Mouse (Mus musculus) forebrain, embryonic 10.5 days (tissue): ENCODE measurements around the gene Ly6g6f. TPM values are rescaled to one million over a fixed set of nuclear protein-coding genes. Genes with fewer than 3 reads are reported as not detected.

Experiments
- DNase-seq: peaks from one replicate; pipeline ENCODE4 v3.0.0-alpha.2; 2017; ENCODE audit warnings: low spot score; ENCODE audit errors: extremely low spot score
- H3K27ac ChIP-seq: fragments of 300-500 bp; sonication (generic); 2 replicates; pipeline ENCODE4 v1.5.1; 2016; ENCODE audit warnings: mild to moderate bottlenecking
- H3K27me3 ChIP-seq: fragments of 300-500 bp; sonication (generic); 2 replicates; pipeline ENCODE4 v1.6.1; 2016; ENCODE audit warnings: mild to moderate bottlenecking; ENCODE audit not compliant: poor library complexity, severe bottlenecking
- H3K36me3 ChIP-seq: fragments of 300-500 bp; sonication (generic); replicated peaks from 2 replicates; pipeline ENCODE4 v1.6.1; 2016; ENCODE audit warnings: mild to moderate bottlenecking, moderate library complexity
- H3K4me1 ChIP-seq: fragments of 300-500 bp; sonication (generic); 2 replicates; pipeline ENCODE4 v1.6.1; 2016
- H3K4me3 ChIP-seq: fragments of 300-500 bp; sonication (generic); 2 replicates; pipeline ENCODE4 v1.5.1; 2016; ENCODE audit warnings: mild to moderate bottlenecking, moderate library complexity
- H3K9me3 ChIP-seq: fragments of 300-500 bp; sonication (generic); 2 replicates; pipeline ENCODE4 v1.6.1; 2016; ENCODE audit warnings: mild to moderate bottlenecking, moderate library complexity
- WGBS: fragments of 180-500 bp; shearing (Covaris S2); methylation state at CpG from one replicate; pipeline ENCODE4 v1.1.7; 2016; 5-methylcytosine and 5-hydroxymethylcytosine counted together
- polyA plus RNA-seq: library from polyadenylated mRNA; unstranded; fragments of >200 nt; fragmentation: Nextera tagmentation; extraction: Ambion mirVana; gene quantifications from 2 replicates; pipeline ENCODE4 v1.2.1, GENCODE M21; 2016

Gene Ly6g6f
- polyA plus RNA-seq, 1 experiment from 2014 or later = 0.69 TPM

- peak overlapping the region; percentile 98 for H3K27ac ChIP-seq
- peaks cover 44% of the 10 kb centered on the region for H3K36me3 ChIP-seq
- H3K9me3 ChIP-seq = peaks cover 8% of the 10 kb centered on the region; the same call in 1 of the 2 replicates
- peak; percentile 68 for DNase-seq
- WGBS = 1% methylated on average over 20 of the region's 21 CpGs
- no peaks in the 10 kb centered on the region for H3K27me3 ChIP-seq
- peak overlapping the region; percentile 72 for H3K4me3 ChIP-seq
- peaks cover 66% of the 10 kb centered on the region for H3K4me1 ChIP-seq
Observed at GRCm38 (mm10) chr17:35051156-35052086, 34.0 kb downstream of the Ly6g6f start.

DNA sequence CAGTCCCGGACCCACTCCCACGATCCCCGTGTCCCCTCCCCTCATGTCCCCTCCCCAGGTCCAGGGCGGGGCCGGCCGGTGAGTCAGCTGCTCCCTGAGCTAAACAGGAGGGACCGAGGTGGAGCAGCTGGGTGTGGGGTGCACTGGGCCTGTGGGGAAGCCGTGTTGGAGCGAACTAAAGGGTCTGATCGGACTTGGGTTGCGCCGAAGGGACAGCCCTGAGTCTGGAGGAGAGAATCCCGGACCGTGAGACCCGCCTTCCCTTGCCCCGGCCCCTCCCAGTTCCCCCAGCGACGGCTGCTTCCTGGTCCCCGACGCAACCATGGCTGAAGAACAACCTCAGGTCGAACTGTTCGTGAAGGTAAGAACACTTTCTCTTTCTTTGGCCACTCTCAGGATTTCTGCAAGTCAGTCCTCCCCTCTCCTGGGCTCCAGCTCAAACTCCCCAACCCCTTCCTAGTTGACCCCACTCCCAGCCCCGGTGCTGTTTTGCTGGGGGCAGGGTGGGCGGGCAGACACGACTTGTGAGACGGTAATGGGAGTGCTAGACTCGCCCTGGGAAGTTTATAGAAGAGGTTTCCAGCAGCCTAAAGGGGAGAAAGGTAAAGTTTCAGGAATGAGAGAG, 35.2 kb downstream of the Ly6g6f start:
- peak overlapping the region; percentile 72 for H3K4me3 ChIP-seq
- peaks cover 8% of the 10 kb centered on the region; the same call in 1 of the 2 replicates for H3K9me3 ChIP-seq
- H3K27me3 ChIP-seq = no peaks in the 10 kb centered on the region
- peaks cover 78% of the 10 kb centered on the region for H3K4me1 ChIP-seq
- H3K27ac ChIP-seq = peak overlapping the region; percentile 98
- WGBS = under 1% methylated on average over 27 of the region's 27 CpGs
- peaks cover 32% of the 10 kb centered on the region for H3K36me3 ChIP-seq
- peak; percentile 73 for DNase-seq

GRCm38 (mm10) chr17:35049561-35050016, 35.8 kb downstream of the Ly6g6f start, which contains the start of gene Clic1:
Gene Clic1, plus strand, starts transcription at chr17:35049966.
- WGBS = 3% methylated on average over 11 of the region's 11 CpGs

GRCm38 (mm10) chr17:35048932-35049440, 36.4 kb downstream of the Ly6g6f start:
- 73% methylated on average over 5 of the region's 5 CpGs for WGBS
- H3K4me3 ChIP-seq = peak overlapping the region; percentile 72; the same call in 1 of the 2 replicates

More at GRCm38 (mm10) chr17:35049561-35050016, 35.8 kb downstream of the Ly6g6f start, which contains the start of gene Clic1:
- H3K4me3 ChIP-seq = peak within 1 kb of the TSS; percentile 72
- peaks cover 8% of the 10 kb centered on the region; the same call in 1 of the 2 replicates for H3K9me3 ChIP-seq
- no peaks in the 10 kb centered on the region for H3K27me3 ChIP-seq
- H3K4me1 ChIP-seq = peaks cover 83% of the 10 kb centered on the region
- peak; percentile 78 for DNase-seq
- peak within 1 kb of the TSS; percentile 98 for H3K27ac ChIP-seq
- H3K36me3 ChIP-seq = peaks cover 26% of the 10 kb centered on the region

DNA sequence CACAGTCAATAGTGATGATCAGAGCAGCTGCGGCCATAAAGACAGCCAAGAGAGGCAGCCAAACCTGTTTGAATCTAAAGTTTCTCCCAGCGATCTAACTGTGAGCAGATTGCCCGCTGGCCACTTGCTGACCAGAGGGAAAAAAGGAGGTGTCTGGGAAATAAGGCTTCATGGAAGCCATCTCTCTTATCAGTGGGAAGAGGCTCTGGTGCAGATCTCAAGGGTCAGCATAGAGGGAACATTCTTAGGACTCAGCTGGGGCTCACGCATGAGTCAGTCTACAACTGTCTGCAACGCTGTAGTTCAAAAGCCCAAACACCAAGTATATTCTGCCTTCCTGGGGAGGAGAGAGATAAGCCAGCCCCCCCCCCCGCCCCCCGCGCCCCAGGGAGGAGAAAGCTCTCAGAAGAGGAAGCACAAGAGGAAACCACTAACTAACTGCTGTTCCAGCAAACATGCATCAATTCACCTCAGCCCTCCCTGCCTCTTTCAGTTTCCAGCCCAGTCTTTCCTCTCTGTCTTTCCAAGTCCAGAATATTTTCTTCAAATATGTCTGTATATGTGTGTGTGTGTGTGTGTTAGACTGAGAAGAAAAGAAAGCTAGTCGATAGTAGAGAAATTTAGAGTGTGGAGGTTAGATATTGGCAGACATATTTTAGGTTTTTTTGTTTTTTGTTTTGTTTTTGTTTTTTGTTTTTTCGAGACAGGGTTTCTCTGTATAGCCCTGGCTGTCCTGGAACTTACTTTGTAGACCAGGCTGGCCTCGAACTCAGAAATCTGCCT, 37.1 kb downstream of the Ly6g6f start:
- Histone ChIP-seq H3K27me3 (no peaks in the 10 kb centered on the region), H3K9me3 (no peaks in the 10 kb centered on the region), H3K4me3 (peak overlapping the region; percentile 19; the same call in 1 of the 2 replicates), H3K27ac (peak overlapping the region; percentile 98), H3K4me1 (peaks cover 83% of the 10 kb centered on the region), H3K36me3 (peaks cover 13% of the 10 kb centered on the region)
- WGBS = 44% methylated on average over 11 of the region's 11 CpGs
- DNase-seq = no peak

More at GRCm38 (mm10) chr17:35048932-35049440, 36.4 kb downstream of the Ly6g6f start:
- H3K36me3 ChIP-seq = peaks cover 20% of the 10 kb centered on the region
- no peaks in the 10 kb centered on the region for H3K27me3 ChIP-seq
- peaks cover 83% of the 10 kb centered on the region for H3K4me1 ChIP-seq
- DNase-seq = no peak
- peak overlapping the region; percentile 98 for H3K27ac ChIP-seq
- peaks cover 3% of the 10 kb centered on the region; the same call in 1 of the 2 replicates for H3K9me3 ChIP-seq

DNA sequence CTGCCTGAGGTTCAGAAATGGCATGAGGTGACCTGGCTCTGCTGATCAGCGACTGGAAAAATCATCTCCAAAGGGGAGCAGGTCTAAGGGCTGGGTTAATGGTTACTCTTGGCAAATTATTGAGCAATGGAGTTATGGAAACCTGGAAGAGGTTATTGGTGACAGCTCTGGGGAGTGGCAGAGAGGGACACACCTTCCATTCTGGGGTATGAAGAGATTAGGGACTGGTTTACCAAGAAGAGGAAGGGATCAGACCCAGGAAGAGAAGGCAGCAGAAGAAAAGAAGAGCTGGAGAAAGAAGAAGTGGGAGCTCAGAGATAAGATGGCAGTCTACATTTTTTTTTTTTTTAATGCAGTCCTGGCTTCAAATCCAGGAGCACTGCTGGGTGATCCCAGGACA, 37.7 kb downstream of the Ly6g6f start:
- Histone ChIP-seq H3K9me3 (no peaks in the 10 kb centered on the region), H3K4me1 (peaks cover 79% of the 10 kb centered on the region), H3K27me3 (no peaks in the 10 kb centered on the region), H3K4me3 (peak overlapping the region; percentile 19; the same call in 1 of the 2 replicates), H3K36me3 (peaks cover 7% of the 10 kb centered on the region), H3K27ac (peak overlapping the region; percentile 98)
- no peak for DNase-seq
- WGBS = 54% methylated on average over 1 of the region's 1 CpGs

GRCm38 (mm10) chr17:35046681-35047455, 38.5 kb downstream of the Ly6g6f start, which contains the start of gene Msh5:
Gene Msh5, minus strand, starts transcription at chr17:35046745.
- no peaks in the 10 kb centered on the region for H3K27me3 ChIP-seq
- H3K4me3 ChIP-seq = peak within 1 kb of the TSS; percentile 70
- WGBS = 3% methylated on average over 33 of the region's 33 CpGs
- peak within 1 kb of the TSS; percentile 98 for H3K27ac ChIP-seq
- peaks cover 71% of the 10 kb centered on the region for H3K4me1 ChIP-seq
- no peaks in the 10 kb centered on the region for H3K36me3 ChIP-seq
- H3K9me3 ChIP-seq = no peaks in the 10 kb centered on the region
- DNase-seq = peak; percentile 100

GRCm38 (mm10) chr17:35045807-35046680, 39.4 kb downstream of the Ly6g6f start:
- DNase-seq = no peak
- H3K27ac ChIP-seq = peak overlapping the region; percentile 98
- no peaks in the 10 kb centered on the region for H3K27me3 ChIP-seq
- peaks cover 63% of the 10 kb centered on the region for H3K4me1 ChIP-seq
- H3K4me3 ChIP-seq = peak overlapping the region; percentile 70
- H3K9me3 ChIP-seq = no peaks in the 10 kb centered on the region
- no peaks in the 10 kb centered on the region for H3K36me3 ChIP-seq
- WGBS = 8% methylated on average over 48 of the region's 48 CpGs

- Histone ChIP-seq H3K27me3 (no peaks in the 10 kb centered on the region), H3K4me1 (peaks cover 54% of the 10 kb centered on the region), H3K27ac (peak overlapping the region; percentile 98), H3K36me3 (no peaks in the 10 kb centered on the region), H3K9me3 (no peaks in the 10 kb centered on the region), H3K4me3 (peak overlapping the region; percentile 70)
- no peak for DNase-seq
- WGBS = 87% methylated on average over 7 of the region's 7 CpGs
Observed at GRCm38 (mm10) chr17:35044904-35045806, 40.3 kb downstream of the Ly6g6f start.

DNA sequence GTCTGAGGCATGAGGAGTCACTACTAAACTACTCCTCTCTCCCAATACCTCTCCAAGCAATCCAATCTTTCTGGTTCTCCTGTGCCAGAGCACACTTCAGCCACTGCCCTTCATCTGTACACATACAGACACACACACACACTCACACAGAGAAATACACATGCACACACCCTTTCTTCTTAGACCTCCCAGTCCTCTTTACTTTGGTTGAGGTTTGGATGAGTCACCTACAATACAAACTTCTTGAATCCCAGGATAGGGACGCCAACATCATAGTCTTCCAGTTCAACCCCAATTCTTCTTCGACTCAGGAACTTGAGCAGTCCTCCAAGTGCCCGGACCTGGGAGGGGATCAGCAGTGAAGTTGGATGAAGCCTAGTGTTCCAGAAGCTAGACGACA, 41.6 kb downstream of the Ly6g6f start:
- 89% methylated on average over 4 of the region's 4 CpGs for WGBS
- Histone ChIP-seq H3K9me3 (no peaks in the 10 kb centered on the region), H3K27ac (0 out of 2 replicates have a peak overlapping the region, but pooled peaks have one; percentile 35), H3K4me1 (peaks cover 40% of the 10 kb centered on the region), H3K27me3 (no peaks in the 10 kb centered on the region), H3K4me3 (no peak overlapping the region), H3K36me3 (no peaks in the 10 kb centered on the region)
- no peak for DNase-seq
